Mouse (Mus musculus) ES-Bruce4 (cell line): Measurements from ENCODE around the gene Acat2.

Source experiments
- CTCF ChIP-seq: IDR thresholded peaks from one replicate; pipeline ENCODE4 v1.8.1; 2011; ENCODE audit warnings: low read depth, low read length
- EP300 ChIP-seq: IDR thresholded peaks from 2 replicates; pipeline ENCODE4 v1.6.1; 2011; ENCODE audit warnings: low read depth, low read length; ENCODE audit not compliant: insufficient read depth
- POLR2A ChIP-seq: IDR thresholded peaks from one replicate; pipeline ENCODE4 v1.8.1; 2011; ENCODE audit warnings: low read length; ENCODE audit not compliant: insufficient read depth

GRCm38 (mm10) chr17:12940151-12940805, 20.3 kb downstream of the Acat2 start, which contains the start of gene Acat3:
- no peak for TF ChIP-seq CTCF
- no peak for TF ChIP-seq POLR2A
- TF ChIP-seq EP300: no peak
